Mouse (Mus musculus) brain, embryonic 14.5 days (tissue): ENCODE measurements at regions not wholly inside any gene's neighbourhood (a gene's known extent, or its start where the extent isn't known, plus 50 kb on each side); places are given as distances from the start of the nearest gene placed in this dataset.
A peak's percentile ranks its signal among the peaks of the same experiment; 100 is the strongest.

Source experiments
- CTCF ChIP-seq: fragments of 200-500 bp; IDR thresholded peaks from 2 replicates; pipeline ENCODE4 v1.5.1; 2012; ENCODE audit warnings: inconsistent platforms, mild to moderate bottlenecking, moderate library complexity, borderline replicate concordance; ENCODE audit not compliant: insufficient read depth, insufficient read length; ENCODE audit errors: extremely low read depth
- POLR2A ChIP-seq: fragments of 200-500 bp; IDR thresholded peaks from 2 replicates; pipeline ENCODE4 v1.6.1; 2012; ENCODE audit warnings: mild to moderate bottlenecking, inconsistent platforms, borderline replicate concordance; ENCODE audit not compliant: poor library complexity, insufficient read depth, insufficient read length, severe bottlenecking; ENCODE audit errors: extremely low read depth

DNA sequence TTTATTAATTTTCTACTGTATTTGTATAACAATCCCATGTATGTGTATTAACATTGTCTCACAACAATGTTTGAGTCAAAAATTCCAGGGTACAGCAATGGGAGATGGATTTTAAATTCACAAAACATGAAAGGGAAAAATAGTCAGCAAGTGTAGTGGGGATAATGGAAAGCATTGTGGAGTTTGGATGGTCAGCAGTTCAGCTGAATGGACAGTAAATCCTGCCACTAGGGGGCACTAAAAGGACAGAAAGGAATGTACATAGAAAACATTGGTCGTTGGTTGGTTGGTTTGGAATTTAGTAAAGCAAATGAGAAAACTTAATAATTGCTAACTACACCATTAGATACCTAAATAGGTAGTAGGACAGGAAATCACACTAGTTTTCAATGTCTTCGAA, 376.3 kb upstream of the 1700015G11Rik start:
- peak; percentile 68; the same call in 1 of the 2 replicates for TF ChIP-seq CTCF
- no peak for TF ChIP-seq POLR2A
